Mouse (Mus musculus) E14TG2a.4 (cell line): ENCODE measurements around the gene Cfap58.
A peak's percentile ranks its signal among the peaks of the same experiment; 100 is the strongest.

Experiments used
- H3K27me3 ChIP-seq: 2 replicates; pipeline ENCODE4 v1.6.1; 2014; ENCODE audit warnings: low read length, control low read depth; ENCODE audit not compliant: insufficient read depth
- H3K36me3 ChIP-seq: 2 replicates; pipeline ENCODE4 v1.6.1; 2014; ENCODE audit warnings: low read length, control low read depth; ENCODE audit not compliant: insufficient read depth
- H3K4me1 ChIP-seq: replicated peaks from 2 replicates; pipeline ENCODE4 v1.6.1; 2014; ENCODE audit warnings: low read depth, low read length, control low read depth
- H3K4me3 ChIP-seq: replicated peaks from 2 replicates; pipeline ENCODE4 v1.5.1; 2014; ENCODE audit warnings: mild to moderate bottlenecking, low read length
- H3K9me3 ChIP-seq: 2 replicates; pipeline ENCODE4 v1.6.1; 2014; ENCODE audit warnings: low read length, control low read depth
- CTCF ChIP-seq: conservative IDR thresholded peaks from 2 replicates; pipeline ENCODE4 v1.5.1; 2014; ENCODE audit warnings: low read length
- NANOG ChIP-seq: IDR thresholded peaks from 2 replicates; pipeline ENCODE4 v1.6.1; 2014; ENCODE audit warnings: borderline replicate concordance, low read length, mixed read lengths
- POU5F1 ChIP-seq: IDR thresholded peaks from 2 replicates; pipeline ENCODE4 v1.6.1; 2014; ENCODE audit warnings: low read length, borderline replicate concordance

Gene Cfap58

GRCm38 (mm10) chr19:47910117-47910618, 27.3 kb upstream of the Cfap58 start:
- no peak for TF ChIP-seq NANOG
- TF ChIP-seq POU5F1, result no peak
- no peak for TF ChIP-seq CTCF
- Histone ChIP-seq H3K27me3 (peaks cover 25% of the 10 kb centered on the region), H3K9me3 (no peaks in the 10 kb centered on the region), H3K36me3 (no peaks in the 10 kb centered on the region), H3K4me1 (peaks cover 25% of the 10 kb centered on the region), H3K4me3 (no peak overlapping the region)

DNA sequence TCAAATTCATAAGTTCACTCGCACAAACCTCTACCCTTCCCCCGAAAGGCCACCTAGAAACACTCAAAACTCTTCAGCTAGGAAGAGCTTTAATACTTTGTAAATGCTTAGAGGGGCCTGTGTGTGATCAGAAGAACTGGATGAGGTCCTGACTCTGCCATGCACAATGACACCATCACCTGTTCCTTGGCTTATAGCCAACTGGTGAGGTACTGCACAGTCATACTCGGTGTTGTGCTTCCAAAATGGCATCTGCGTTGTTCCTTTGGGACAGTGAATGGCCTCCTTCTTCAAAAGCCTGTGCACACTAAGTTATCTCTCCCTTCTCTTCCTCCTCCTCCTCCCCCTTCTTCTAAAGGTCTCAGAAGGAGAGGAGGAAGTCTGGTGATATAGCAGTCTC, 26.7 kb upstream of the Cfap58 start:
- Histone ChIP-seq H3K9me3 (no peaks in the 10 kb centered on the region), H3K4me1 (peaks cover 20% of the 10 kb centered on the region)

GRCm38 (mm10) chr19:47913344-47913743, 24.1 kb upstream of the Cfap58 start:
- H3K27me3 ChIP-seq, result peaks cover 41% of the 10 kb centered on the region
- no peaks in the 10 kb centered on the region for H3K9me3 ChIP-seq
- peaks cover 24% of the 10 kb centered on the region for H3K4me1 ChIP-seq
- no peak overlapping the region for H3K4me3 ChIP-seq
- TF ChIP-seq POU5F1 (no peak), NANOG (no peak), CTCF (no peak)
- H3K36me3 ChIP-seq, result no peaks in the 10 kb centered on the region

More for the DNA sequence above, 26.7 kb upstream of the Cfap58 start:
- H3K4me3 ChIP-seq, result no peak overlapping the region
- H3K36me3 ChIP-seq, result no peaks in the 10 kb centered on the region
- TF ChIP-seq CTCF, result no peak
- no peak for TF ChIP-seq NANOG
- no peak for TF ChIP-seq POU5F1
- peaks cover 26% of the 10 kb centered on the region for H3K27me3 ChIP-seq

- Histone ChIP-seq H3K4me1 (peaks cover 22% of the 10 kb centered on the region), H3K4me3 (no peak overlapping the region), H3K36me3 (no peaks in the 10 kb centered on the region), H3K27me3 (peaks cover 49% of the 10 kb centered on the region), H3K9me3 (no peaks in the 10 kb centered on the region)
- no peak for TF ChIP-seq CTCF
- no peak for TF ChIP-seq NANOG
- no peak for TF ChIP-seq POU5F1
These were observed 23.3 kb upstream of the Cfap58 start for GRCm38 (mm10) chr19:47914191-47914590.

DNA sequence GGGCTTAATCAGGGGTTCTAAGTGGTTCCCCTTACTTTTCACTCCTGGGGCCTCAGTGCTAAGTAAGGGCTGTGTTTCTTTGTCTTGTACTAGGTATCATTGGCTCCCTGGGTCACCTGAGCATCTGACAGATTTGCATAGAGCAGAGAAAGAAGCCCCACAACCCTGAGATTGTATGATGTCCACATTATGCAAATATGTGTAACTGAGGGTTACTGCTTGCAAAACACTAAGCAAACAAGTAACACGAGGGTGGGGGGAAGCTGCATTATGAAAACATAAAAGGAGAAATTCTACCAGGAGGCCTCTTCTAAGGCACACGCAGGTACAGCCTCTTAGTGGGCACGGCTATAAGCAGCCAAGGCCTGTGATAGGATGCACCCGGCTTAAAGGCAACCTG, 22.2 kb upstream of the Cfap58 start:
- TF ChIP-seq CTCF (no peak), NANOG (no peak), POU5F1 (no peak)
- H3K9me3 ChIP-seq, result no peaks in the 10 kb centered on the region
- H3K27me3 ChIP-seq, result peaks cover 50% of the 10 kb centered on the region
- H3K4me1 ChIP-seq, result peaks cover 19% of the 10 kb centered on the region
- H3K36me3 ChIP-seq, result no peaks in the 10 kb centered on the region
- H3K4me3 ChIP-seq, result no peak overlapping the region

DNA sequence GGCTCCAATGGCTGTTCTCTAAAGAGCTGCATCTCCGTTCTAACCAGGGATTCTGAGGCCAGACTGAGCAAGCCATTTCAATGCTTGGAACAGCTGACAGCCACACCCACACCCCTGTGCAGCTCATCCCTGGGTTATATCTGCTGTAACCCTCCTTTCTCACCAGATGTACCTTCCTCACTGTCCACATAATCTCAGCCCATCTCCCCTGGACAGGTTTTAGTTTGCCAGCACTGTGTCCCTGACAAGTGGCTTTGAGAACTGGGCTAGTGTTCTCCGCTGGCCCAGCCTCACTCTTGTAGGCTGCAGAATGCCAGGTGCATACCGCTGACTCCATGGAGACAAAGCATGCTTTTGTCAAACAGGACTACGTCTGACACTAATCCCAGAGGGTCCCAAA, 20.1 kb upstream of the Cfap58 start:
- peaks cover 18% of the 10 kb centered on the region for H3K4me1 ChIP-seq
- no peaks in the 10 kb centered on the region for H3K36me3 ChIP-seq
- TF ChIP-seq POU5F1, result no peak
- no peak for TF ChIP-seq NANOG
- no peak for TF ChIP-seq CTCF
- H3K9me3 ChIP-seq, result no peaks in the 10 kb centered on the region
- H3K27me3 ChIP-seq, result peaks cover 42% of the 10 kb centered on the region
- H3K4me3 ChIP-seq, result no peak overlapping the region

DNA sequence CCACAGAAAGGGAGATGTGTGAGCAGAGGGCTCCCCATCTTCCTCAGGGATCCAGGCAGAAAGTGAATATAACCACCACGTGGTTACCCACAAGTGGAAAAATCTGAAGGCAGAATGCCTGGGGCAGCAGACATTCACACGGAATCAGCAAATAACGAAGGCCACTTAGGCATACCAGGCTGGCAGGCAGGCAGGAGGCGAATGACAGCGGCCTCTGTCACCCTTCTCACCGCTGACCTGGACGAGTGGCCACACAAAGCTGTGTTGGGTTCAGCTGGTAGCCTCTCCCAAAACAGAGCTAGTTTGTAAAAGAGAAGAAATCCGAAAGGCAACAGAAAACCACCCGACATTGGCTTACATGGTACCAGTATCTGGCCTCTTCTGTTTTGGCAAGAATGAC, 19.5 kb upstream of the Cfap58 start:
- peaks cover 18% of the 10 kb centered on the region for H3K4me1 ChIP-seq

GRCm38 (mm10) chr19:47918455-47919101, 18.9 kb upstream of the Cfap58 start:
- H3K4me1 ChIP-seq, result peaks cover 18% of the 10 kb centered on the region
- TF ChIP-seq POU5F1 (no peak), NANOG (no peak), CTCF (no peak)
- peaks cover 42% of the 10 kb centered on the region for H3K27me3 ChIP-seq
- H3K36me3 ChIP-seq, result no peaks in the 10 kb centered on the region
- no peaks in the 10 kb centered on the region for H3K9me3 ChIP-seq
- peak overlapping the region; percentile 84 for H3K4me3 ChIP-seq

More for the DNA sequence above, 19.5 kb upstream of the Cfap58 start:
- Histone ChIP-seq H3K27me3 (peaks cover 42% of the 10 kb centered on the region), H3K36me3 (no peaks in the 10 kb centered on the region), H3K4me3 (peak overlapping the region; percentile 84), H3K9me3 (no peaks in the 10 kb centered on the region)
- no peak for TF ChIP-seq CTCF
- no peak for TF ChIP-seq NANOG
- TF ChIP-seq POU5F1, result no peak
